Mouse (Mus musculus) CH12.LX (cell line): ENCODE data around the gene Pdzd2.

ENCODE experiments used
- BHLHE40 ChIP-seq: IDR thresholded peaks from 2 replicates; pipeline ENCODE4 v1.6.1; 2011; ENCODE audit warnings: mild to moderate bottlenecking, low read depth, low read length, improper control_type of control experiment
- CTCF ChIP-seq, 2 experiments: IDR thresholded peaks in 1 of 2; conservative IDR thresholded peaks in 1 of 2; 2 replicates each; pipeline ENCODE4 v1.5.1; 2011 to 2012; ENCODE audit warnings: low read depth in 2 of 2, low read length in 2 of 2, improper control_type of control experiment in 1 of 2, inconsistent platforms in 1 of 2, mild to moderate bottlenecking in 1 of 2, moderate library complexity in 1 of 2
- ELF1 ChIP-seq: IDR thresholded peaks from 2 replicates; pipeline ENCODE4 v1.6.1; 2014; ENCODE audit warnings: low read depth, mild to moderate bottlenecking, inconsistent platforms, low read length, improper control_type of control experiment
- GABPA ChIP-seq: IDR thresholded peaks from 2 replicates; pipeline ENCODE4 v1.6.1; 2012; ENCODE audit warnings: low read depth, low read length, improper control_type of control experiment, inconsistent platforms; ENCODE audit not compliant: insufficient replicate concordance
- MAFK ChIP-seq: IDR thresholded peaks from 2 replicates; pipeline ENCODE4 v1.6.1; 2011; ENCODE audit warnings: low read length, improper control_type of control experiment; ENCODE audit not compliant: insufficient replicate concordance
- MXI1 ChIP-seq: IDR thresholded peaks from 2 replicates; pipeline ENCODE4 v1.6.1; 2011; ENCODE audit warnings: mild to moderate bottlenecking, low read depth, low read length, improper control_type of control experiment
- POLR2A ChIP-seq: IDR thresholded peaks from 2 replicates; pipeline ENCODE4 v1.6.1; 2011; ENCODE audit warnings: low read depth, mild to moderate bottlenecking, improper control_type of control experiment, low read length
- SIN3A ChIP-seq: IDR thresholded peaks from 2 replicates; pipeline ENCODE4 v1.6.1; 2012; ENCODE audit warnings: low read length, improper control_type of control experiment, inconsistent platforms
- UBTF ChIP-seq: IDR thresholded peaks from 2 replicates; pipeline ENCODE4 v1.6.1; 2012; ENCODE audit warnings: low read depth, mild to moderate bottlenecking, inconsistent platforms, low read length, improper control_type of control experiment, moderate library complexity
- USF1 ChIP-seq: IDR thresholded peaks from 2 replicates; pipeline ENCODE4 v1.6.1; 2014; ENCODE audit warnings: low read depth, mild to moderate bottlenecking, inconsistent platforms, low read length, improper control_type of control experiment

DNA sequence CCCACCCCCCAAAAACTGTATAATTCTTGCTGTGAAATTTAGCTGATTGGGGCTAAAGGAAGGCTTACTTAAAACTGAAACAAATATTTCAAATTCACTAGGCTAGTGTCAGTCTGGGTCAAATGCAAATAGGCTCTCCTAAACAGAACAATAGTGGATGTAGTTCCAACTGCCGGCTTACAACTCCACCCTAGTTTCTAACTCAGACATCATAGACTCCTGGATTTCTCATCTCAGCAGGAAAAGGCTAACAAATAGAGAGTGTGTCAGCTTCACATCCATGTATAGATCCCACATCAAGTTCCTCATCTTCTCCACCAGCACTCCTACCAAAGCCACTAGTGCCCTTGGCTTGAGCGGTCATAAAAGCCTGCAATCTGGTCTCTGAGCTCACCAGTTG, 290.4 kb downstream of the Pdzd2 start:
- TF ChIP-seq POLR2A (no peak), USF1 (no peak), SIN3A (no peak), UBTF (no peak), BHLHE40 (no peak), GABPA (no peak), CTCF (conservative IDR thresholded peaks at IDR 0.05 in 1 of 2, IDR thresholded peaks at IDR 0.05 in 1 of 2; ENCODE audit: low read depth in 2 of 2, low read length in 2 of 2) (no peak), MAFK (no peak), ELF1 (no peak), MXI1 (no peak)
